Mouse (Mus musculus): ENCODE results near the gene Sf3b4. TPM values are rescaled to one million over a fixed set of nuclear protein-coding genes. Genes with fewer than 3 reads are reported as not detected.
"Not testable (repeated sequence)": the region's sequence is repeated elsewhere in the genome, so short reads cannot be mapped to it uniquely, and the experiment has no call there.

Gene Sf3b4
- polyA plus RNA-seq, 1 experiment, result 52.6 TPM

DNA sequence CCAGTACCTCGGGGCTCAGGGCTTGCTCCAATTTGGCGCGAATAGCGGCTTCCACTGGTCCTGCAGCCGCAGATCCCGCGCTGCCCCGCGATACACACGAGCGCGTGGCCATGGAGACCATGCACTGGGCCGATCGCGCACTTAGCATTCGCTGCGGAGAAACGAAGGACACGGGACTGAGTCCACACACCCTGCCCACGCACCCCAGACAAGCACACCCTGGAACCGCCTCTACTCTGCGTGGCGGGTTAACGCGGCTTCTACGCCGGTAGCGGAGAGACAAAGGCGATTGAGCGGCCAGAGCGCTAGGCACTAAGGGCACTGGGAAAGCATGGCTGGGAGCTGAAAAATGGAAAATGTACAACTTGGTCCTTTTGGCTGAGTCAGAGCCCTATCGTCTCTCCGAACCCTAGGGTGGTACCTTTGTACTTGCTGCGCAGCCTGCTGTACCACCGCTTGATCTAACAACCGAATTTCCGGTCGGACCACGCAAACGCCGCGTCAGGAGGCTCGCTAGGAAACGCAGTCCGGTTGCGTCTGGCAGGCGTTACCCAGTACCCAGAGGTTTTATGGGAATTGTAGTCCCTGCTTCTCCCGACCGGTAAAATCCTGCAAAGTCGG is 25.1 kb downstream of the Sf3b4 start:
- WGBS, result under 1% methylated on average over 50 of the region's 50 CpGs
- Histone ChIP-seq H3K36me3 (ENCODE audit: control insufficient read depth, insufficient read depth, low read length) (no peaks in the 10 kb centered on the region), H3K4me1 (ENCODE audit: control insufficient read depth, insufficient read depth, low read length) (peaks cover 7% of the 10 kb centered on the region), H3K4me3 (ENCODE audit: insufficient read depth, low read depth, low read length) (peak overlapping the region; percentile 74), H3K27me3 (replicated peaks; ENCODE audit: control insufficient read depth, insufficient read depth, low read length) (no peaks in the 10 kb centered on the region), H3K27ac (ENCODE audit: insufficient read depth, low read depth, low read length) (peak overlapping the region; percentile 79)
- no peak for TF ChIP-seq CTCF (conservative IDR thresholded peaks at IDR 0.05; ENCODE audit: insufficient read depth, insufficient read length, low read depth, low read length)
- peak; percentile 75 for TF ChIP-seq POLR2A (IDR thresholded peaks at IDR 0.05; ENCODE audit: low read depth, low read length)
- DNase-seq, result peak; percentile 94

DNA sequence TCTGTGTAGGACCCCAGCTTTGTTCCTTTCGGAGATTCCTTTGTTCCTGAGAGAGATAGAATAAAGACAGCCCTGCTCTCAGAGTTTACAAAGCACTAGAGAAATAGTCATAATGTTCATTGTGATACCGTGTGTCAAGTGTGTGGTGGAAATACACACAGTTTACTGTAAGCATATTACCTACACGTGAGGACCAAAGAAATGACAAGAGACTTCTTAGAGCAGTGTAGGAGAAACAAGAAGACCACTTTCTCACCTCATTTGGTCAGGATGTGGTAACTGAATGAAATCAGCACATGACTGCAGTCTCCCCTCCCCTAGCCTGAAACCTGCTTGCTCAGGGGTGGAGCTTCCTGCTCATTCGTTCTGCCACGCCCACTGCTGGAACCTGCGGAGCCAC is 26.0 kb downstream of the Sf3b4 start:
- WGBS, result 2% methylated on average over 6 of the region's 6 CpGs
- H3K27ac ChIP-seq (ENCODE audit: insufficient read depth, low read depth, low read length), result 0 out of 2 replicates have a peak overlapping the region, but pooled peaks have one; percentile 26
- H3K27me3 ChIP-seq (replicated peaks; ENCODE audit: control insufficient read depth, insufficient read depth, low read length), result no peaks in the 10 kb centered on the region
- no peak for TF ChIP-seq CTCF (conservative IDR thresholded peaks at IDR 0.05; ENCODE audit: insufficient read depth, insufficient read length, low read depth, low read length)
- TF ChIP-seq POLR2A (IDR thresholded peaks at IDR 0.05; ENCODE audit: low read depth, low read length), result no peak
- peak; percentile 52 for DNase-seq
- no peaks in the 10 kb centered on the region for H3K36me3 ChIP-seq (ENCODE audit: control insufficient read depth, insufficient read depth, low read length)
- peak overlapping the region; percentile 31 for H3K4me3 ChIP-seq (ENCODE audit: insufficient read depth, low read depth, low read length)
- peaks cover 7% of the 10 kb centered on the region for H3K4me1 ChIP-seq (ENCODE audit: control insufficient read depth, insufficient read depth, low read length)

DNA sequence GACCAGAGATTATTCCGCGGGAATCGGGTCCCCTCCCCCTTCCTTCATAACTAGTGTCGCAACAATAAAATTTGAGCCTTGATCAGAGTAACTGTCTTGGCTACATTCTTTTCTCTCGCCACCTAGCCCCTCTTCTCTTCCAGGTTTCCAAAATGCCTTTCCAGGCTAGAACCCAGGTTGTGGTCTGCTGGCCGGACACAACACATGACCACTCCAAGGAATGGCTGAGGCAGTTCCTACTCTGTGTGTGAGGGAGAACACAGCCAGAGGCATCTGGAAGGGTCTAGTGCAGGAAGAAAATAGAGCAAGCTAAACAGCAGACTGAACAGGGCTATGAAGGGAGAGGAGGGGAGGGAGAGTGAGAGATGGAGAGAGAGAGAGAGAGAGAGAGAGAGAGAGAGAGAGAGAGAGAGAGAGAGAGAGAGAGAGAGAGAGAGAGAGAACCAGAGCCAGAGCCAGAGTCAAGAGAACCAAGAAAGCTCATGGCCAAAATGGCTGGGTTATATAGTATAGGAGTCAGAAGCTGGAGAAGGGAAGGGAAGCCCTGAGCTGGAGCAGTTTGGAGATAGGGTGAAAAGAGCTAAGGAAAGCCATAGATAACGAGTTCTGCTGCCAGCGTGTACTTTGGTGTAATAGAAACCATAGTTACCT is 26.6 kb downstream of the Sf3b4 start:
- not testable (repeated sequence) for H3K27ac ChIP-seq (ENCODE audit: insufficient read depth, low read depth, low read length); H3K4me3 ChIP-seq (ENCODE audit: insufficient read depth, low read depth, low read length); H3K27me3 ChIP-seq (replicated peaks; ENCODE audit: control insufficient read depth, insufficient read depth, low read length); DNase-seq; H3K36me3 ChIP-seq (ENCODE audit: control insufficient read depth, insufficient read depth, low read length); H3K4me1 ChIP-seq (ENCODE audit: control insufficient read depth, insufficient read depth, low read length)
- 25% methylated on average over 8 of the region's 8 CpGs for WGBS

DNA sequence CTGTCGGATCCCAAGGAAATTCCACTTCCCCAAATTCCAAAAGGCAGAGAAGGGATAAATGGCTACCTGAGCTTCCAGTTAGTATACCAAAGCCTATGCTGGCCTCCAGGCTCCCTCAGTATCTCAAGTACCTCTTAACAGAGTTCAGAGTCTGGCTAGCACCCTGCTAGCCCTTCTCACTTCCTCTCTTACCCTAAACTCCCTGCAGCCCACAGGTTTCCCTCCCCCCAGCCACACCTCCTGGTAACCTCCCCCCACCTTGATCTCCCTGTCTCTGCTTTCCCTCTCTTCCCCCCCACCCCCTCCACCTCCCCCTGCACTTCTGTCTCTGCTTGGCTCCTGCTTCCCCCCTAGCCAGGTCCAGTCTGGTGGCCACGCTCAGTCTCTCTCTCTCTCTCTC is 27.6 kb downstream of the Sf3b4 start:
- Histone ChIP-seq H3K27me3 (replicated peaks; ENCODE audit: control insufficient read depth, insufficient read depth, low read length) (no peaks in the 10 kb centered on the region), H3K4me1 (ENCODE audit: control insufficient read depth, insufficient read depth, low read length) (peaks cover 7% of the 10 kb centered on the region), H3K27ac (ENCODE audit: insufficient read depth, low read depth, low read length) (no peak overlapping the region), H3K4me3 (ENCODE audit: insufficient read depth, low read depth, low read length) (no peak overlapping the region), H3K36me3 (ENCODE audit: control insufficient read depth, insufficient read depth, low read length) (no peaks in the 10 kb centered on the region)
- TF ChIP-seq CTCF (conservative IDR thresholded peaks at IDR 0.05; ENCODE audit: insufficient read depth, insufficient read length, low read depth, low read length), result no peak
- TF ChIP-seq POLR2A (IDR thresholded peaks at IDR 0.05; ENCODE audit: low read depth, low read length), result no peak
- DNase-seq, result no peak
- 67% methylated on average over 2 of the region's 2 CpGs for WGBS

DNA sequence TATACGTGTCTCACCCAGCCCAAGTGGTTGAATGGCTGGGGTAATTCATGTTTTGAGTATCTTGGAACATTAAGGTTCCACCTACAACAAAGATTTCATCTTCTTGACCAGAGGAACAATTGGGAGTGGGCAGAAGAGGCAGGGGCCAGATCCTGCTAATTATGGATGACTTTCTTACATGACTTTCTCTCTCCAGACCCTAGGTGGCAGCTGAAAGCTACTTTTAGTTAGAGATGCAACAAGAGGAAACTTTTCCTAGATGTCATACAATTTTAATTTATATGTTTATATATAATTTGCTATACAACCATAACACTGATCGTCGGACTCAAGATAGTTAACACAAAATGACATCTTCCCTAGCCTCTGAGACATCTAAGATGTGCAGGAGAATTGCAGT is 35.7 kb downstream of the Sf3b4 start:
- H3K4me1 ChIP-seq (ENCODE audit: control insufficient read depth, insufficient read depth, low read length), result no peaks in the 10 kb centered on the region
- H3K27me3 ChIP-seq (replicated peaks; ENCODE audit: control insufficient read depth, insufficient read depth, low read length), result no peaks in the 10 kb centered on the region
- H3K27ac ChIP-seq (ENCODE audit: insufficient read depth, low read depth, low read length), result no peak overlapping the region
- TF ChIP-seq POLR2A (IDR thresholded peaks at IDR 0.05; ENCODE audit: low read depth, low read length), result no peak
- no peak for TF ChIP-seq CTCF (conservative IDR thresholded peaks at IDR 0.05; ENCODE audit: insufficient read depth, insufficient read length, low read depth, low read length)
- H3K36me3 ChIP-seq (ENCODE audit: control insufficient read depth, insufficient read depth, low read length), result no peaks in the 10 kb centered on the region
- DNase-seq, result no peak
- H3K4me3 ChIP-seq (ENCODE audit: insufficient read depth, low read depth, low read length), result no peak overlapping the region
- 74% methylated on average over 3 of the region's 3 CpGs for WGBS

DNA sequence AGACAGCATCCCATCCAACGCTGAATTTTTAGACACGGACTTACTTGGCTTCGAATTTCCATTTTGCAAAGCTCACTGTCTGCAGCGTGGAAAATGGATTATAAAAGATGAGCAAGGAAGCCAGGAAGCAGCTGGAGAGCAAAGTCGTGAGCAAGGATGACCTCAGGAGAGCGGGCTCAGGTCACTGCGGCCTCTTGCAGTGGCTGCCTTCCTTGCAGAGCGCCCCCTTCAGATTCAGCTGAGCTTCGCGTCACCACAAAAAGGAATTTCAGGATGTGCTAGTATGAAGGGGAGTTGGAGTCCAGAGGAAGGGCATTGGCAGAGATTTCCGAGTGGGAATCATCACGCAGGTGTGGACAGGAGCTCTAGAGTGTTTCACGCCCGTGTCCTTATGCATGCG is 37.1 kb downstream of the Sf3b4 start:
- 34% methylated on average over 15 of the region's 15 CpGs for WGBS
- DNase-seq, result peak; percentile 33
- Histone ChIP-seq H3K36me3 (ENCODE audit: control insufficient read depth, insufficient read depth, low read length) (no peaks in the 10 kb centered on the region), H3K27ac (ENCODE audit: insufficient read depth, low read depth, low read length) (no peak overlapping the region), H3K4me3 (ENCODE audit: insufficient read depth, low read depth, low read length) (no peak overlapping the region), H3K27me3 (replicated peaks; ENCODE audit: control insufficient read depth, insufficient read depth, low read length) (no peaks in the 10 kb centered on the region), H3K4me1 (ENCODE audit: control insufficient read depth, insufficient read depth, low read length) (no peaks in the 10 kb centered on the region)
- TF ChIP-seq CTCF (conservative IDR thresholded peaks at IDR 0.05; ENCODE audit: insufficient read depth, insufficient read length, low read depth, low read length) (peak; percentile 30; the same call in 1 of the 2 replicates), POLR2A (IDR thresholded peaks at IDR 0.05; ENCODE audit: low read depth, low read length) (no peak)

DNA sequence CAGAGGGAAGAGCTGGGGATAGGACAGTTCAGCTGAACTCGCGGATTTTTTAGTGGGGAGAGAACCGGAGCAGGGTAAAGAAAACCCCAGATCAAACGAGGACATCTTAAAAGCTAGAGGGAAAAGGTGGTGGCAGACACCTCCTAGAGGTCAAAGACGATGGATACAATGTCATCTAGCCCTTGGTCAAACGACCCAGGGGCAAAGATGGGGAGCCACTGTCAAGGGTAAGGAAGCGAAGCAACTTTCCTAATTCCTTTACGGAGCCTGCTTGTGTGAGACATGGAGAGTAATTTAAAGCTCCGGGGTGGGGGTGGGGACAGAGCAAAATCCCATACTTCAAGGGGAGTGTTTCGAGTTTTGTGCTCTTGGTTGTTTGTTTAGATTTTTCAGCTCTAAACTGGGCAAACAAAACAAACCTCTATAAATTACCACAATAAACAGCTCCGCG is 47.1 kb downstream of the Sf3b4 start:
- H3K27ac ChIP-seq (ENCODE audit: insufficient read depth, low read depth, low read length), result peak overlapping the region; percentile 94
- H3K36me3 ChIP-seq (ENCODE audit: control insufficient read depth, insufficient read depth, low read length), result no peaks in the 10 kb centered on the region
- under 1% methylated on average over 12 of the region's 12 CpGs for WGBS
- H3K4me1 ChIP-seq (ENCODE audit: control insufficient read depth, insufficient read depth, low read length), result peaks cover 15% of the 10 kb centered on the region; the same call in 1 of the 2 replicates
- peak overlapping the region; percentile 74 for H3K4me3 ChIP-seq (ENCODE audit: insufficient read depth, low read depth, low read length)
- no peaks in the 10 kb centered on the region for H3K27me3 ChIP-seq (replicated peaks; ENCODE audit: control insufficient read depth, insufficient read depth, low read length)
- DNase-seq, result peak; percentile 49
- TF ChIP-seq CTCF (conservative IDR thresholded peaks at IDR 0.05; ENCODE audit: insufficient read depth, insufficient read length, low read depth, low read length), result peak; percentile 28; the same call in 1 of the 2 replicates
- TF ChIP-seq POLR2A (IDR thresholded peaks at IDR 0.05; ENCODE audit: low read depth, low read length), result no peak

Data from kidney, adult 2 months (tissue).